Mouse (Mus musculus): ENCODE measurements around the gene Ddn. TPM values are rescaled to one million over a fixed set of nuclear protein-coding genes. Genes with fewer than 3 reads are reported as not detected.

Gene Ddn
- total RNA-seq, 2 experiments from 2014 or later, result 0.64 to 0.79 TPM

DNA sequence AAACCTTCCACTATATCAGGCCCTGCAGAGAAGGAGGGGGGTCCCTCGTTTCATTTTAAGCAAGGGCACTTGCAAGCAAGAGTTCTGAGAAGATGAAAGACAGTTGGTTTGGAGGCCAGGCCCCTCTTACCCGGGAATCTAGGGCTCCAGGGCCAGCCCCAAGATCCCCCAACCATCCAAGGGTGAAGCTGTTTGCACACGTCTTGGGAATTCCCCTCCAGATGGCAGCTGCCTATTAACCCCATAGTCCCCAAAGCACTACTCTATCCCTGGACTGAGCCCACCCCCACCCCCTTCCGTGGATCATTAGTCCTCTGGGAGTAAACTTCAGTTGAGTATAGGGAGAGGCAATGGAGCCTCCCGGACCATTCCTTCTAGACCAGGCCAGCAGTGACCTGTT, 33.8 kb downstream of the Ddn start:
- no peak for DNase-seq

DNA sequence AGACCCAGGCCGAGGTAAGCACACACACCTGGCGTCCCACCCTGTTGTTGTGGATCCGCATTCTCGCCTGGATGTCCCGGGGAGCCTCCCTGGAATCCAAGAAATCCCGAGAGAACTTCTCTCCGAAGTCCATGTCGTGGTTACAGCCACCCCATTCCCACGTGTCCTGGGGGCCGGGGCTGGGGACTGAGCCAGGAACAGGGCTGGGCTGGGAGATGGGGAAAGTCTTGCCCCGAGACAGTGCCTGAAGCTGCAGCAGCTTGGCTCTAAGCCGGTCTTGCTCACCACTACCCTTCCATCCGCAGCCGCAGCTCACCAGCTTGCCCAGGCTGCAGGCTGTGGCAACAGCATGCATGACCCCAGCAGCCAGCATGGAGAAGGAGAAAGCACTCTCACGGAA, 35.2 kb downstream of the Ddn start:
- no peak for DNase-seq

DNA sequence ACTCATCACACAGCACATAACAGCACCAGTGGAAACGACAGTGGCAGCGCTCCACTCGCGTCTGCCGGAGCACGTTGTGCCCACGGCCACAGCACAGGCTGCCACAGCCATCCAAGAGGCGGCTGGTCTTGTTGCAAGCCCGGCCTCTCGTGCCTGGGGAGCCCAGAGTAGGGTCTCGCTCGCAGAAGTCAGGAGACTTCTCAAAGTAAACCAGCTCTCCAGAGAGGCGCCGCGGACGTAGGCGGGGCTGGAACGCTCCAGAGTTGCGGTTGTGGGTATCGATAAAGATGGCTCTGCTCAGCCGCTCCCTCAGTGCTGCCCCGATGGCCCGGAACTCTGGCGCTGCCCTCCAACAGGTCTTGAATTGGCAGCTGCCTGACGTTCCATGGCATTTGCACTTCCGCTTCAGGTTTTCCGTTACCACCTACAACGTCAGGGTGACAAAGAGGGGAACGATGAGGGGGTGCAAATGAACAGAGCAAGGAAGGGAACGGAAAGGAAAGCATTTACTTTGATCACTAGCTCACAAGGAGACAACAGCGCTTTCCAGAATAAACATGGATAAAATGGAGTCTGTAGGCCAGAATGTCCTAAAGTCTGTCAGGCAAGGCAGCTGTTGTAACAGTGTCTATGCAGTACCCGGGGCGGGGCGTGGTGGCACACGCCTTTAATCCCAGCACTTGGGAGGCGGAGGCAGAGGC, 36.6 kb downstream of the Ddn start:
- no peak for DNase-seq

DNA sequence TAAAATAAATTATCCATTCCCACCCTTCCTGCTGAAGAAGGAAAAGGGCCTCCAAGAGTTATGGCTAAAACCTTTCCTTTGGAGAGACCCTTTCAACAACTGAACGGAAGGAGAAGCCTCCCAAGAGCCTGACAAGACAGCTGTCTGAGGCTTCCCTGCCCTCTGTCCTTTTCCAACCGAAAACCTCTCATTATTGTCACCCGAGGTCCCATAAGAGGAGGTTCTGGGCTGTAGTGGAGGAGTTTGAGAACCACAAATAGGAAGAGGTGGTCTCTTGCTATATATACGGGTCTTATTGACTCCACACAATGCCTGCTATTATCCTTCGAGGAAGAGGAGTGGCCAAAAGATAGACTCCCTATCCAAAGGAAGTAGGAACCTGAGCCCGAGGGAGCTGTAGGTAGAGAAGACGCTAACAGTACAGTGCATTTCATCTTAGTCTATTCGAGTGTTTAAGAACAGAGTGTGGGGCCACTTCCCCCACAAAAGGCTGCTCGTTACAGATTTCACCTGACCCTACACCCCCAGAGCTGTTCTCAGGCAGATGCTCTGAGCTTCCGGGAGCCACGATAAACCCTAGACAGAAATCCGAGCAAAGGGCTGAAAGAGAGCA, 37.4 kb downstream of the Ddn start:
- no peak for DNase-seq

DNA sequence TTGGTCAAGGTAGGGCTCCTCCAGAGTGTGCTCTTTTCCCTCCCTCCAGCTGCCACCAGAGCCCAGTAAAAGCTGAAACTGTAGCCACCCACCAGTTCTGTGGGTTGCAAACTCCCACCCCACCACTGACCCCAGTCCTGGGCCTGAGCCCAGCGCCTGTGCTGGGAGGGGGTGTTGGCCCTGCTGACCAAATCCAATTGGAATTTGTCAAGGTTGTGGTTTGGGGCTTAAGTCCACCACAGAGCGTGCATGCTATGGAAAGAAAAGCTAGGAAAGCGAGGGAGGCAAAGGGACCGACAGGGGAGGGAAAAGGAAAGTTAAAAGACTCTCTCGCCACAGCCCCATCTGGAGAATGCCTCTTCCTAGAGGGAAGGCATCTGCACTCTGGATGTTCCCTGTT, 41.0 kb downstream of the Ddn start:
- DNase-seq, result no peak

DNA sequence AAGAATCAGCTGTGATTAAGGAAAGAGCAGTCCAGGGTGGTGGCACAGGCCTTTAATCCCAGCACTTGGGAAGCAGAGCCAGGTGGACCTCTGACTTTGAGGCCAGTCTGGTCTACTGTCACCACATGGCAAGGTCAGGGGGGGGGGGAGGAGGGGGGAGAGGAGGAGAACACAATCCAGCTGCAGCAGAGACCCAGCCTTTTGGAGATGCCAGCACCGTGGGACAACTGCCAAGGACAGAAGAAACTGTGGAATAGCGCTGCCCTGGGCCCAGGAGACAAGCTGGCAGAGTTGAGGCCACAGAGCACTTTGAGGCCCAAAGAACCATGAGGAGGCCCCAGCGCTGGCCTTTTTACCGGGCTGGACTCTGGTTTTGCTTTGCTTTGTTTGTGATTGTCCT, 43.4 kb downstream of the Ddn start:
- no peak for DNase-seq

DNA sequence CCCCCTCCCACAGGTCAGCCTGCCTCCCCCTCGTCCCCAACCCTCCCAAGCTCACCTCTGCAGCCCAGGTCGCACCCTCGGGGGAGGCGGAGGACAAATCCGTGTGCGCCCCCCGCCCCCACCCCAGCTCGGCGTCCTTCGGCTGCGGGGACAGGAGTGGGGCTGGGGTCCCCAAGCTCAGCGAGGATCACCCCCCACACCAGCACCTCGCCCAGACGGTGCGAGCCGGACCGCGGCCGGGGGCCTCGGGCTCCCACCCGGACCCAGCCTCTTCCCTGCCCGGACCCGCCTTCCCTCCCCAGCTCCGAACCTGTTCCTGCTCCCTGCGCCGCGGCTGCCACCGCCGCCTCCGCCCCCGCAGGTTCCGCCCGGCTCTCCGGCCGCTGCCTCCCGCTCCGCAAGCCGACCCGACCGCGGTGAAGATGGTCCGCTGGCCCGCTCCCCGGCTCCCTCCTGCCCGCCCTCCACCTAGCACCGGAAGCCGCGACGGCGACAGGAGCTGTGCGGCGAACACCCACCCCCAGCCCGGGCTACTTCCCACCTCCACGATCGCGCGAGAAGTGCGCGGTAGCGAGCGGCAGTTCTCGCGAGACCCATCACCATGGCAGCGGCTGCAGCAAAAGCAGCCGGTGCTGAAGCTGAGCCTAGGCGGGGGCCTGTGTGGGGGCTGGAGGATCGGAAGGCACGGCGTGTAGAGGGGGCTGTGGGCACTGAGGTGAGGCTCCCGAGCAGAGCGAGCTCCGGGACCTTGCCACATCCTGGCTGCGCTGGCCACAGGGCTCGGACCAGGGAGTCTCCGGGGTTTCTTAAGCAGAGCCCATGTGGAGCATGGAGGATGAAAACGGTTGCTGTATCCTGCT, 46.4 kb downstream of the Ddn start, which contains the start of gene Arf3:
TSS of gene Arf3 (minus strand) at position 545 of the 860 bp plus-strand sequence.
- peak; percentile 96 to 97 for DNase-seq

DNA sequence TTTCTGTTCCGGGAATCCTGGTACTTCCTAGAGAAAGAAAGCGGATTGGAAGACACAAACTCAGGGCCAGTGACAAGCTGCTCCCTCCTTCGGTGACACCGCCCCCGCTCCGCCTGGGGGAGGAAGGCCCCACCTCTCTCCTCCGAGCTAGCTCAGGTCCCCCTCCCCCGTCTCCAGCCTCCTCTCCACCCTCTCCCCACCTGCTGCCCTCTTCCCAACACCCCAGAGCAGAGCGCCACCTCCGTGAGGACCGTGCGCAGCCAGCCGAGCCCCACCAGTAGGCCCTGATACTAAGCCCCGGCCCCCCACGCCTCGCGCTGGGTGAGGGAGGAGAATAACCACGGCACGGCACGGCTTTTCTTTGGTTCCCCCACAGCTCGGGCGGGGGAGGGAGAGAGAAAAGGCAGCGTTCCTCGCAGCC, 47.1 kb downstream of the Ddn start:
- DNase-seq, result peak; percentile 56 to 80

DNA sequence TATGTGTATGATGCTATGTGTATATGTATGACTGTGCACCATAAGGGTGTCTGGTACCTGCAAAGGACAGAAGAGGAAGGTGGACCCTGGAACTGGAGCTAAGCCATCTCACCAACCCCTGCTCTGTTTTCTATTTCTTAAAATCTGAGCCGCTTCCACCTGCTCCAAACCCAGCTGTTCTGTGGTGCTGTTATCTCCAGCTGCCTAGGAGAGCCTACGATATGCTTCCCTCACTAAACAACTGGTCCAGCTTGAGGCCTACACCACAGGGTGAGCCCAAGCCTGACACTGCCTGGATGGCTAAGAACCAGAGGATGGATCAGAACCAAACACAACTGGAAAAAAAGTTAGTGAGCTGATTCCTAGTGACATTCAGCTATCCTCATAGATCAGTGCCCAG, 55.2 kb downstream of the Ddn start:
- DNase-seq, result no peak

Other genes starting within 250 kb of the Ddn start
- gene Ccnt1, start 238.6 kb downstream of the Ddn start, total RNA-seq (2021), result 10 to 100 TPM; 26.3 to 31.2 TPM
- 1 to 10 TPM; 2.5 to 2.8 TPM for gene 4930415O20Rik, start 238.5 kb downstream of the Ddn start, total RNA-seq (2021)
- gene Adcy6, start 199.4 kb downstream of the Ddn start, total RNA-seq (2021), result 100 to 1,000 TPM; 141 to 148 TPM
- gene Cacnb3, start 178.7 kb downstream of the Ddn start, total RNA-seq (2021), result 1 to 10 TPM; 2.7 to 3.3 TPM
- 10 to 100 TPM; 60.7 to 63.2 TPM for gene Ddx23, start 146.6 kb downstream of the Ddn start, total RNA-seq (2021)
- 1 to 10 TPM in 1 of 2 experiments, under 1 TPM in 1; 0.77 to 1.3 TPM for gene Rnd1, start 132.0 kb downstream of the Ddn start, total RNA-seq (2021)
- under 1 TPM; 0.67 to 0.72 TPM for gene Ccdc65, start 101.3 kb downstream of the Ddn start, total RNA-seq (2021)
- 1 to 10 TPM; 7.9 to 8.5 TPM for gene Fkbp11, start 81.3 kb downstream of the Ddn start, total RNA-seq (2021)
- gene Arf3, start 46.3 kb downstream of the Ddn start, total RNA-seq (2021), result 10 to 100 TPM; 17.8 to 21.5 TPM
- under 1 TPM; 0.10 to 0.20 TPM for gene Wnt10b, start 31.3 kb downstream of the Ddn start, total RNA-seq (2021)
- gene Wnt1, start 19.6 kb downstream of the Ddn start, total RNA-seq (2021), result not detected
- 100 to 1,000 TPM; 107 to 125 TPM for gene Prkag1, start 22.0 kb upstream of the Ddn start, total RNA-seq (2021)
- 10 to 100 TPM; 47.0 to 58.4 TPM for gene Kmt2d, start 61.7 kb upstream of the Ddn start, total RNA-seq (2021)
- gene Rhebl1, start 85.0 kb upstream of the Ddn start, total RNA-seq (2021), result 1 to 10 TPM; 1.5 to 2.2 TPM
- 1 to 10 TPM in 1 of 2 experiments, under 1 TPM in 1; 0.87 to 1.8 TPM for gene Dhh, start 89.0 kb upstream of the Ddn start, total RNA-seq (2021)
- gene Lmbr1l, start 108.7 kb upstream of the Ddn start, total RNA-seq (2021), result 1 to 10 TPM; 7.4 to 9.8 TPM
- gene Tuba1b, start 125.1 kb upstream of the Ddn start, total RNA-seq (2021), result 100 to 1,000 TPM; 138 to 153 TPM
- not detected for gene Gm49450, start 144.1 kb upstream of the Ddn start, total RNA-seq (2021)
- gene Tuba1a, start 144.2 kb upstream of the Ddn start, total RNA-seq (2021), result 10 to 100 TPM; 63.6 to 78.8 TPM
- gene Tuba1c, start 220.4 kb upstream of the Ddn start, total RNA-seq (2021), result 10 to 100 TPM; 31.8 to 41.4 TPM
- under 1 TPM in 1 of 2 experiments, not detected in 1; 0.15 TPM for gene Prph, start 245.7 kb upstream of the Ddn start, total RNA-seq (2021)